Mouse (Mus musculus) A20 (cell line): ENCODE results near the gene Vat1l.

Experiments used
- DNase-seq: peaks from one replicate; pipeline ENCODE4 v3.0.0-alpha.2; 2011; ENCODE audit warnings: low read depth, low spot score

Vat1l gene

DNA sequence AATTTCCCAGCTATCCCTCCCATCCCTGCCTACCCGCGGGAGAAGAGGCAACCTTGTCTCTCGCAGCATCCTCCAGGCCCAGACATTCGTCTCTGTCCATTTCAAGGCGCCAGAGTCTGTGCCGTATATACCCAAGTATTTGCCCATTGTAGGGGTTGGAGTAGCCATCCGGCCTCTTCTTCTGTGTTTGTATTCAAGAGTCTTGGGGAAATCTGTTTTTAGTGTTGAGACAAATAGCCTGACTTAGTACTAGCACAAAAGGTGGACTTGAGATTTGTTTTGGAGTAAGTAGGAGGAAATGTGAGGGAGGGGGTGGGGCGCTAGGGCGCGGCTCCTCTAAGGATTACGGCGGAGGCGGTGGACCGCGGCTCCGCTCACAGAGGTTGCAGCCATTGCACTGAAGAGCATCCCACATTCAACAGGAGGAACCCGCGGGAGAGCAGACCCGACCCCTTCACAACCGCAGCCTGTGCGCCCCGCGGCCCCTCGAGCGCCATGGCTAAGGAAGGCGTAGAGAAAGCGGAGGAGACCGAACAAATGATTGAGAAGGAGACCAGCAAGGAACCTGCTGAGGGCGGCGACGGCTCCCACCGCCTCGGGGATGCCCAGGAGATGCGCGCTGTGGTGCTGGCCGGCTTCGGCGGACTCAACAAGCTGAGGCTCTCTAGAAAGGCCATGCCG, at the start of gene Vat1l:
Gene Vat1l (plus strand): TSS at position 392 of the 681 bp plus-strand sequence.
- DNase-seq, result no peak

DNA sequence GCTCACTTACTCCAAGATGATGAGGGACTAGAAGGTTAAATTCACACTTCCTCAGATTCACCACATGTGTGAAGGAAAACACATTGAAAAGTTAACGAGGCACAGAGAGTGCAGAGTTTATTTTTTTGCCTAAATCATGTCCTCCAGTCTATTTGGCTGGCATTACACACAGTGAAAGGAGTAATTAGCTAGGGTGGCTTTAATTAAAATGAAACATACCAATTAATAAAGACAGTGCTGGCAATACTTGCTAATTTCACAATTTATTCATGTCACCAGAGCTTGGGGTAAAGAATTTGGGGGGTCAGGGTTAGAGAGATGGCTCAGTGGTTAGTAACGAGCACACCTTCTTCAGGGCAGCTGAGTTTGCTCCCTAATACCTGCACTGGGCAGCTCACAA, 46.8 kb upstream of the Vat1l start:
- DNase-seq, result no peak

DNA sequence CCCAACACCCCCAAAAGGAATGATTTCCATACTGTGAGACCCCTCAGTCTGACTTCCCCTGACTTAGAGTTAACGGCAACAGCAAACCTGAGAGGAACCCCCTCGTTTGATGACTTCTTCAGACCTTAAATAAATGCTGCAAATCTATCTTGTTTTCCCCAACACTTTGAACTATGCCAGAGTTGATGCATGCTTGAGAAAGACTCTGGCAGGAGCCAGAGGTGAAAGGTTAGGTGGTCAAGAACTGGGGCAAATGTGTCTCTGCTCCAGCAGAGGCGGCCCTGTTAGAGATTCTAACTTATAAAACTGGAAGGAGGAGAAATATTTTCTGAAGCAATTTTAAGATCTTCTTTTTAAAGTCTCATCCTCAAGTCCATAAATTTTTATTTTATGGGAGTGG, 45.7 kb upstream of the Vat1l start:
- DNase-seq, result no peak

GRCm38 (mm10) chr8:114163871-114164270, 41.5 kb upstream of the Vat1l start:
- DNase-seq, result no peak

DNA sequence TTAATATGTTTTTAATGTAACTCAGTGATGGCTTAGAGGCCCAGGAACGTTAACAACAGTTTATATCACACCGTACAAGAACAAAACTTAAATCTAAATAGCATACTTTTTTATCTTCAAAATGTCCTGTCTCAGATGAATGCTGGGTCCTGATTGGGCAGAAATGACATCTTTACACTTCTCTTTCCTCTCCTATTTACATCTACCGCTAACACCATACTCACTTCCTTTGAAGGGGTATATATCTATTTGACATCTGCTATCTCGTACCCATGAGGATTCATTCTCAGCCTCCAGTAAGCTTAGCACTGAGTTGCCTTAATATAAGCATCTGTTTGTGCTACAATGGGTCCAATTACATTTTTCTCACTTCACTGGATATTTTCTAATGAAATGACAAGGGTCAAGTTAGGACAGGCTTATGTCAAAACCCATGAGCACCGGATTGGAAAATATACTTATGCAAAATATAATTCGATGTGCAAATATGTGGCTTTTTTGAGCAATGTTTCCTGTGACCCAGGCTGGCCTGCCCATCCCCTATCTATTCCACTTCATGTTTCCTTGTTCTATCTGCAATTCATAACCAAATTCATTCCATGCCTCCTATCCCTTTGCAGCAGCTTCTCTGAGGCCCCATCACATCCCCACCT, 40.8 kb upstream of the Vat1l start:
- no peak for DNase-seq

- no peak for DNase-seq
These were observed 39.7 kb upstream of the Vat1l start for GRCm38 (mm10) chr8:114165741-114166140.

DNA sequence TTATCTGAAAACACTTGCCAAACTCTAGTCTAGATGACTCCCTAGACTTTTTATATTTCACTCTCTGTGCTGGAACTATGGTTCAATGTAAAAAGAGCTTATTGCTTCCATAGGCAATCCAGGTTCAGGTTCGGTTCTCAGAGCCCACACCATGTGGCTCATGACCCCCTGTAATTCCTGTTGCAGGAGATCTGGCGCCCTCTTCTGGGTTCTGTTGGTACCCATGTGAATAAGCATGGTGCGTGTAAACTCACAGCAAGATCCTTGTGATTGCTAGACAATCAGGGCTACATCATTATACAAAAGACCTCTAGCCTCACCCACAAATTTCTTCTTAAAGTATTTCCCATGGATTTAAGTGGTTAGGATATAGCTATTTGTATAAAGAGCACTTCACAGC, 28.7 kb upstream of the Vat1l start:
- DNase-seq, result no peak

GRCm38 (mm10) chr8:114193334-114193733, 12.1 kb upstream of the Vat1l start:
- no peak for DNase-seq

DNA sequence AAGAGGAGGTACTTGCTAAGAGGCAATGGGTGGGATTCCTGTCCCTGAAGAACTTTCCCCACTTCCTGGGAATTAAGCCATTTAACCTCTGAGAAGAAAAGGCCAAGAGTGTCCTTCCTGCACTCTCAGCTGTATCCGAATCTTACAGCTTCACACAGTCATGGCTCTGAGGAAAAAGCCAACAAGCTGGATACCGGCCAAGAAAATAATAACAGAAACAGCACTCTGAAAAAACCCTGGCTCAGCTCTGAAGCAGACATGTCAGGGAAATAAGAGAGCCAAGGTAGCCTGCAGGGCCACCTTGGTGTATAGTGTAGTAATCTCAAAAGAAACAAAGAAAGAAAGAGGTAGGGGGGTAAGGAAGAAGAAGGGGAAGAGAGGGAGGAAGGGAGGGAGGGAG, 6.4 kb upstream of the Vat1l start:
- DNase-seq, result no peak

DNA sequence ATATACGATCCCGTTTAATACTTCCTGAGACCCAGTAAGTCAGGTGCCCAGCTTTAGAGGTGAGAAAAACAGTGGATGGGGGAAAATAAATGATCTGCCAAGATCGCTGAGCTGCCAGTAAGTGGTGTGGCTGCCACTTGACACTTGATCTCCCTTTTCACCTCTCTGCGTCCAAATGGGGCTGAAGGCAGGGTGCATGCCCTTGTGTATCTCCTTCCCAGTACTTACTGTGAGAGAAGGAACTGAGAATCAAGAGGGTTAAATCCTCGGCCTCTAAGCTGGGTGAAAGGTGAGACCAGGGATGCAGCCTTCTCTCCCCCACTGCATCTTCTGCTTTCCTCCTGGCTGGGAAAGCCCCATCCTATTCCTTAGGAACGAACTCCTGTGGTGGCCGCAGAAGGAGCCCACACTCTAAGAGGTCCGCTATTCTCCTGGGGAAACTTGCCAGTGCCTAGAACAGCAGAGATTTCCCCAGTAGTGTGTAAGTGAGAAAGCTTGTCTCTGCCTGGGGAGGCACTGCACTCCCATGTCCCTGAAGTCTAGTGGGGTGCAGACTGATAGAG, 1.1 kb downstream of the Vat1l start:
- no peak for DNase-seq

- DNase-seq, result no peak
These were observed 1.6 kb downstream of the Vat1l start for GRCm38 (mm10) chr8:114207026-114207425.

GRCm38 (mm10) chr8:114220779-114221178, 15.4 kb downstream of the Vat1l start:
- DNase-seq, result no peak

DNA sequence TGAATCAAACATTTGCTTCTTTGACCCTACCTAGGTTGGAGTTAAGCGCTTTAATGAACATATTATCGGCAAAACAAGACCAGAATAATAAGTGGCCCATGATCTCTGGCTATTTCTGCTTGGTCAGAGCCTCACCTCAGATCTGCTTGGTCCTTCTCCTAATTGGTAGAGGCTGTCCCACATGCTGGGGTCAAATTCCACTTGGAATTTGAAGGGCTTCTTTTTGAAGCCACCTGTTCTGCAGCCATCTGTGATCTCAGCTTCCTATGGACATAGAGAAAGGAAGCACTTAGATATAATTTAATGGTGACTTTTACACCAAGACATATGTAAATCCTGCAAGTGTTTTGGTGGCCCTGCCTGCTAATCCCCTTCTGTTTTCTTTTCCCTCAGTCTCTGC, 16.6 kb downstream of the Vat1l start:
- DNase-seq, result no peak

- no peak for DNase-seq
These were observed 18.6 kb downstream of the Vat1l start for GRCm38 (mm10) chr8:114224001-114224400.

- DNase-seq, result no peak
These were observed 46.1 kb downstream of the Vat1l start for GRCm38 (mm10) chr8:114251321-114252065.

DNA sequence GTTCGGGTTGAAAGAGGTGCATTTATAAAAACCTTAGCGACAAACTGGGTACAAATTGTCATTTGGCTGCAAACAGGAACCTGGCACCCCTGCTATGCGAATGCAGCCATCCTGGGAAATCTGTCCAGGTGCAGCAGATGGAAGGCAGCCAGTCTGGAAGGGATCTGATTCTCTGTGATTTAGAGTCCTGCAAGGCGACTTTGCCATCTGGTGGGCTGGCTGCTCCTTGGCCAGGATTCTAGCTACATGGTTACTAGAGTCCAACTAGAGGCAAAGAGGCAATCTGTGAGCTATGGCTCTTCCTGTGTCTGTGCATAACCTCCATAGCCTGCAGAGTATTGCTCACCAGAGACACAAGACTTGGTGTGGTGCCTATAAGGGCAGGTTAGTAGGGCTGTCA, 53.3 kb downstream of the Vat1l start:
- no peak for DNase-seq

DNA sequence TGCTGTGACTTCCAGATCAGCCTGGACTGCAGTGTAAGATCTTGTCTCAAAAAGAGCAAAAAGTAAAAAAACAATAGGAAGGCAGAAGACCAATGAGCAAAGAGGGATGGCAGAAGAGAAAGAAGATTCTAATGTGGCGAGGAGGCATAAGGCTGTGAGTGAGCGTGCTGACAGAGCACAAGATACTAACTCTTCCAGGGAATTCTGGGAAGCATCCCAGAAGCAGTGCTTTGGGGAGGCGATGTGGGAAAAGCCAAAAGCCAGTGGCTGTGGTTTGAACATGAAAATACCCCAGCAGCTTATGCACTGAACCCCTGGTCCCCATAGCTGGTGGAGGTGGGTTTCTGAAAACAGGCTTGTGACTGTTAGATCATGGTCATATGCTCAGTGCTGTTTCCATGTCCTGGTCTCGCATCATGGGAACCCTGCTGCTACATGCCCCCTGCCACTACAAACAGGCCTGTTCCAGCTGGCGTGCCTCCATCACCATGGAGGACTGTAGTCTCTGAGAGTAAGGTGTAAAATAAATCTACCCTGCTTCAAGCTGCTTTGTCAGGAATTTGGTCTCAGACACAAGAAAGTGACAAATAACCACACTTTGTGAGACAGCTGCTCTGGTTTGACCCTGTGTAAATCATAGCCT, 54.4 kb downstream of the Vat1l start:
- no peak for DNase-seq

GRCm38 (mm10) chr8:114262331-114262730, 56.9 kb downstream of the Vat1l start:
- DNase-seq, result no peak

DNA sequence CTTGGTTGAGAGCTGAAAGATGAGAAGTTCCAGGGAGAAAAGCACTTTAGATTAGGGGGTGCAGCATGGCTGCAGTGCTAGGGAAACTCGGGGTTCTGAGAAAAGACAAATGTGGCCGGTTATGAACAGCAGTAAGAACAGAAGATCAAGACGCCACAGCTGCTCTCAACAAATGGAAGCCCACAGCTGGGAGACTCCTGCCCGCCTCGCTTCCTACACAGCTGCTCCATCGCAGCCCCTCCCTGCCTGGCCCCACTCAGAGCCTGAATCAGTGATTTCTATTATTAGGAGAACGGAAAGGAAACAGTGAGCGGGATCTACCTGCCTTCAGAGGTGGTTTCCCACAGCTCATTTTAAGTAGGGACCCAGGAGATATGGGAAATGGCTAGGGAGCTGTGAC, 69.1 kb downstream of the Vat1l start:
- DNase-seq, result no peak

DNA sequence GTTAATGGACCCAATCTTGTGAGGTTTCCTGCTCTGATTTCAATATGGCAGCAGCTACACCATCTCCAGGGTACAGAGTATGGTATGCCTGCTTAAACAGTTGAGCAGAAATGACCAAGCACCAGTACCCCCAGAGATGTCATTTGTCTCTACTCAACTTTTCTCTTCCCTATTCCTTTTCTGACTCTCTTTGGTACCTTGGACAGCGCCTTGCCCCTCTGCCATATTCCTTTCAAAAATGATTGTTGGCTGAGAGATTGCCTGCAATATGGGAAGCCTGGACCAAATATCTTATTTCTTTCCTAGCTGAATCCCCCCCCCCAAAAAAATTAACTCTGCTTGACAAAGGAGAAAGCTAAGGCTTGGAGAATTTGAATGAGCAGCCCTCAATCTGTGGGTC, 75.7 kb downstream of the Vat1l start:
- no peak for DNase-seq

DNA sequence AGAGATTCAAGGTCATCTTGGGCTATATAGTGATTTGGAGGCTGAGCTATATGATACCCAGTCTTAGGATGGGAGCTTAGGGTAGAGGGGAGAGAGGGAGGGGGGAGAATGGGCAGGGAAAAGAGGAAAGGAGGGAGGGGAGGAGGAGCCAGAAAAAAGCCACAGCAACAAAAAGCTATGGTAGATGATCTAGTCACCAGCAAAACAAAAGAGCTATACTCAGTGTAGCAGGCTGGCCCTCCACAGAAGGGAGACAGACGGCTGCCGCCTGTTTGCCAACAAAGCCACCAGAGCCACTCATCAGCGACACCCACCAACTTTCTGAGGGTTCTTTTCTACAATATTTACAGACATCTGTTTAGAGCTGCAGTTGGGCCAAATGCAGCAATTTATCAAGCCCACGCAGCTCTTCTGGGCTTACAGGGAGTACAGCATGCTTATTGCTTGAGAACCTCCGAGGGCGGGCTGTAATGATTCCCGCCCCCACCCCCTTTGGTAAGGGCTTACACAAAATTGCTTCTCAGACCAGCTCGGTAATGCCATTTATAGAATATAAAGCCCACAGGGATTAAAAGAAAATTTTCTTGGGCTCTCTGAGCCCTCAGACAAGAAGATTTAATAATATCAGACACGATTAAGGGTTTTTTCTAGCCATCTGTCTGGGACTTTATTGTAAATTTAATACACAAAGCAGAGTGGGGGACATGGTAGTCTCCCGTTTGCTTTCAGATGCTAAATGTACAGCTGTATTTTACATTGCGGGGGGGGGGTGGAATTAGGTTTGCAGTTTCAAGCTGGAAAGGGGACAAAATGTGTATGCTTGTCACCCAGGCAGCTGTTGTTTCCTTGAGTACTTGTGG, 89.7 kb downstream of the Vat1l start:
- DNase-seq, result no peak
